Mouse (Mus musculus) myocyte (in vitro differentiated cells): ENCODE results near the gene Hbb-bh1. TPM values are rescaled to one million over a fixed set of nuclear protein-coding genes. Genes with fewer than 3 reads are reported as not detected.

Experiments
- H3K27me3 ChIP-seq: one replicate; pipeline ENCODE4 v1.6.1; 2011; ENCODE audit not compliant: control insufficient read depth, insufficient read depth, insufficient read length
- H3K36me3 ChIP-seq: one replicate; pipeline ENCODE4 v1.6.1; 2011; ENCODE audit not compliant: control insufficient read depth, insufficient read depth
- H3K4me2 ChIP-seq: one replicate; pipeline ENCODE4 v1.6.1; 2011; ENCODE audit warnings: low read depth, control low read depth
- H3K4me3 ChIP-seq: one replicate; pipeline ENCODE4 v1.5.1; 2011; ENCODE audit warnings: mild to moderate bottlenecking, control low read depth, moderate library complexity
- H3K79me2 ChIP-seq: one replicate; pipeline ENCODE4 v1.6.1; 2011; ENCODE audit not compliant: control insufficient read depth, insufficient read depth
- H3ac ChIP-seq: one replicate; pipeline ENCODE4 v1.6.1; 2011; ENCODE audit not compliant: control insufficient read depth, insufficient read length
- CEBPB ChIP-seq: IDR thresholded peaks from 2 replicates; pipeline ENCODE4 v1.6.1; 2011; ENCODE audit warnings: mild to moderate bottlenecking, moderate library complexity; ENCODE audit not compliant: poor library complexity, insufficient read depth, severe bottlenecking
- E2F4 ChIP-seq: IDR thresholded peaks from one replicate; pipeline ENCODE4 v1.6.1; 2011; ENCODE audit warnings: mild to moderate bottlenecking, control low read depth, moderate library complexity; ENCODE audit not compliant: insufficient read depth
- MAX ChIP-seq: IDR thresholded peaks from one replicate; pipeline ENCODE4 v1.6.1; 2011; ENCODE audit warnings: low read depth, mild to moderate bottlenecking, control low read depth
- MYOD1 ChIP-seq, 3 experiments: IDR thresholded peaks; one replicate each; pipeline ENCODE4 v1.6.1; 2011; ENCODE audit warnings: control low read depth in 2 of 3, low read depth in 2 of 3, mild to moderate bottlenecking in 2 of 3, moderate library complexity in 1 of 3; ENCODE audit not compliant: insufficient read length in 2 of 3, control insufficient read depth in 1 of 3
- MYOG ChIP-seq, 3 experiments: IDR thresholded peaks; one replicate each; pipeline ENCODE4 v1.6.1; 2011; ENCODE audit warnings: control low read depth in 2 of 3, low read depth in 2 of 3, mild to moderate bottlenecking in 2 of 3; ENCODE audit not compliant: insufficient read length in 2 of 3, control insufficient read depth in 1 of 3, insufficient read depth in 1 of 3
- POLR2A ChIP-seq: IDR thresholded peaks from one replicate; pipeline ENCODE4 v1.6.1; 2011; ENCODE audit warnings: low read depth, mild to moderate bottlenecking, control low read depth, moderate library complexity; ENCODE audit not compliant: insufficient read length
- POLR2AphosphoS2 ChIP-seq: IDR thresholded peaks from one replicate; pipeline ENCODE4 v1.6.1; 2011; ENCODE audit warnings: low read depth, control low read depth; ENCODE audit not compliant: insufficient read length
- REST ChIP-seq: IDR thresholded peaks from one replicate; pipeline ENCODE4 v1.6.1; 2011; ENCODE audit warnings: mild to moderate bottlenecking, control low read depth, moderate library complexity; ENCODE audit not compliant: insufficient read depth, insufficient read length
- SRF ChIP-seq: IDR thresholded peaks from one replicate; pipeline ENCODE4 v1.6.1; 2011; ENCODE audit warnings: low read depth; ENCODE audit not compliant: control insufficient read depth, insufficient read length
- TCF12 ChIP-seq: IDR thresholded peaks from one replicate; pipeline ENCODE4 v1.6.1; 2011; ENCODE audit warnings: mild to moderate bottlenecking, control low read depth; ENCODE audit not compliant: poor library complexity, insufficient read depth, severe bottlenecking
- TCF3 ChIP-seq: IDR thresholded peaks from one replicate; pipeline ENCODE4 v1.6.1; 2011; ENCODE audit warnings: low read depth, control low read depth; ENCODE audit not compliant: insufficient read length
- USF1 ChIP-seq: IDR thresholded peaks from one replicate; pipeline ENCODE4 v1.6.1; 2011; ENCODE audit warnings: low read depth, mild to moderate bottlenecking, control low read depth, moderate library complexity
- polyA plus RNA-seq: library from polyadenylated mRNA; unstranded; fragments of >200 nt; fragmentation: generic; extraction: Trizol; gene quantifications from one replicate; pipeline ENCODE4 v1.2.1, GENCODE M21; 2012; ENCODE audit warnings: missing spikeins

Hbb-bh1 gene
- polyA plus RNA-seq, 1 experiment = not detected

GRCm38 (mm10) chr7:103870667-103871066, 27.7 kb upstream of the Hbb-bh1 start:
- Histone ChIP-seq H3K27me3 (no peaks in the 10 kb centered on the region), H3K36me3 (no peaks in the 10 kb centered on the region), H3ac (no peak overlapping the region), H3K79me2 (no peaks in the 10 kb centered on the region), H3K4me3 (no peak overlapping the region), H3K4me2 (no peak overlapping the region)
- TF ChIP-seq E2F4 = no peak

- H3K4me2 ChIP-seq = no peak overlapping the region
- H3K79me2 ChIP-seq = no peaks in the 10 kb centered on the region
- no peaks in the 10 kb centered on the region for H3K27me3 ChIP-seq
- TF ChIP-seq CEBPB = no peak
- no peak overlapping the region for H3K4me3 ChIP-seq
- no peaks in the 10 kb centered on the region for H3K36me3 ChIP-seq
- H3ac ChIP-seq = no peak overlapping the region
These were observed 22.8 kb upstream of the Hbb-bh1 start for GRCm38 (mm10) chr7:103865716-103866115.

- TF ChIP-seq E2F4 = no peak
- no peak for TF ChIP-seq POLR2A
- TF ChIP-seq MAX = no peak
- TF ChIP-seq REST = no peak
- TF ChIP-seq MYOG (IDR thresholded peaks at IDR 0.05; ENCODE audit: control insufficient read depth in 1 of 3, insufficient read depth in 1 of 3, insufficient read length in 2 of 3, low read depth in 2 of 3) = no peak
- no peak for TF ChIP-seq SRF
- no peak for TF ChIP-seq TCF12
- no peak for TF ChIP-seq POLR2AphosphoS2
- no peak for TF ChIP-seq USF1
- no peak overlapping the region for H3K4me2 ChIP-seq
- no peak overlapping the region for H3ac ChIP-seq
- H3K27me3 ChIP-seq = no peaks in the 10 kb centered on the region
- no peaks in the 10 kb centered on the region for H3K36me3 ChIP-seq
- H3K4me3 ChIP-seq = no peak overlapping the region
- no peaks in the 10 kb centered on the region for H3K79me2 ChIP-seq
These were observed 18.6 kb upstream of the Hbb-bh1 start for GRCm38 (mm10) chr7:103861531-103861930.

- no peak overlapping the region for H3ac ChIP-seq
- H3K4me3 ChIP-seq = no peak overlapping the region
- TF ChIP-seq MYOG (IDR thresholded peaks at IDR 0.05; ENCODE audit: control insufficient read depth in 1 of 3, insufficient read depth in 1 of 3, insufficient read length in 2 of 3, low read depth in 2 of 3) = no peak
- TF ChIP-seq REST = no peak
- TF ChIP-seq MYOD1 (IDR thresholded peaks at IDR 0.05; ENCODE audit: control insufficient read depth in 1 of 3, insufficient read length in 2 of 3, low read depth in 2 of 3) = no peak
- no peak for TF ChIP-seq POLR2AphosphoS2
- no peak for TF ChIP-seq MAX
- TF ChIP-seq TCF3 = no peak
- TF ChIP-seq USF1 = no peak
- no peak for TF ChIP-seq TCF12
- TF ChIP-seq SRF = no peak
- TF ChIP-seq POLR2A = no peak
- TF ChIP-seq CEBPB = no peak
- TF ChIP-seq E2F4 = no peak
- H3K79me2 ChIP-seq = no peaks in the 10 kb centered on the region
- H3K4me2 ChIP-seq = no peak overlapping the region
- H3K27me3 ChIP-seq = no peaks in the 10 kb centered on the region
- H3K36me3 ChIP-seq = no peaks in the 10 kb centered on the region
These were observed 17.9 kb upstream of the Hbb-bh1 start for GRCm38 (mm10) chr7:103860855-103861254.

- TF ChIP-seq E2F4 (no peak), MAX (no peak), SRF (no peak), TCF3 (no peak), CEBPB (no peak), TCF12 (no peak), MYOG (IDR thresholded peaks at IDR 0.05; ENCODE audit: control insufficient read depth in 1 of 3, insufficient read depth in 1 of 3, insufficient read length in 2 of 3, low read depth in 2 of 3) (no peak), POLR2AphosphoS2 (no peak), POLR2A (no peak)
- Histone ChIP-seq H3K36me3 (no peaks in the 10 kb centered on the region), H3K79me2 (no peaks in the 10 kb centered on the region), H3K4me2 (no peak overlapping the region), H3K27me3 (no peaks in the 10 kb centered on the region), H3ac (no peak overlapping the region), H3K4me3 (no peak overlapping the region)
These were observed 16.1 kb upstream of the Hbb-bh1 start for GRCm38 (mm10) chr7:103859076-103859475.

GRCm38 (mm10) chr7:103854669-103855068, 11.7 kb upstream of the Hbb-bh1 start:
- no peak overlapping the region for H3K4me2 ChIP-seq
- H3K4me3 ChIP-seq = no peak overlapping the region
- no peaks in the 10 kb centered on the region for H3K36me3 ChIP-seq
- no peaks in the 10 kb centered on the region for H3K27me3 ChIP-seq
- no peaks in the 10 kb centered on the region for H3K79me2 ChIP-seq
- TF ChIP-seq CEBPB (no peak), SRF (no peak)
- H3ac ChIP-seq = no peak overlapping the region
